Comparison of ENCODE assay signal across 16 mouse cellular contexts in genomic region chr3:159143867-159144266, GRCm38 (mm10).
DNase-seq lines count a peak whose midpoint lies in the region; ATAC-seq and TF ChIP-seq lines count a peak whose summit lies in the region.
"Had no signal": no experiment of that assay in that cellular context is flagged by ENCODE, and none has a peak within 500 bp of the region (broad histone marks: within the 10 kb centered on the region; RNA-seq: fewer than 3 reads in every experiment).

No protein-coding gene starts in this region.

- H3K27ac ChIP-seq in hindbrain, postnatal 0 days: no peak overlapping the region
- H3K27ac ChIP-seq in hindbrain, embryonic 13.5 days: no peak overlapping the region
- H3K27ac ChIP-seq in midbrain, embryonic 12.5 days (replicated peaks): no peak overlapping the region
- H3K27ac ChIP-seq in limb, embryonic 10.5 days: no peak overlapping the region

- H3K9ac ChIP-seq in hindbrain, postnatal 0 days (replicated peaks; ENCODE audit: low read length): no peak overlapping the region
- no peak overlapping the region for H3K9ac ChIP-seq in hindbrain, embryonic 13.5 days
- no peak overlapping the region for H3K9ac ChIP-seq in midbrain, embryonic 12.5 days (replicated peaks)
- H3K9ac ChIP-seq: lung, embryonic 14.5 days had no signal

- no peaks in the 10 kb centered on the region for H3K9me3 ChIP-seq in hindbrain, postnatal 0 days (ENCODE audit: low read length)
- H3K9me3 ChIP-seq in hindbrain, embryonic 13.5 days: no peaks in the 10 kb centered on the region
- no peaks in the 10 kb centered on the region for H3K9me3 ChIP-seq in midbrain, embryonic 12.5 days
- no peaks in the 10 kb centered on the region for H3K9me3 ChIP-seq in limb, embryonic 10.5 days (replicated peaks)

- no peak overlapping the region for H3K4me2 ChIP-seq in hindbrain, postnatal 0 days (ENCODE audit: low read depth, low read length)
- H3K4me2 ChIP-seq in hindbrain, embryonic 13.5 days: no peak overlapping the region
- H3K4me2 ChIP-seq in midbrain, embryonic 12.5 days (replicated peaks): no peak overlapping the region
- H3K4me2 ChIP-seq: liver, embryonic 11.5 days; lung, embryonic 14.5 days had no signal

- 51% methylated on average over 2 of the region's 2 CpGs for WGBS in hindbrain, postnatal 0 days
- 57% methylated on average over 2 of the region's 2 CpGs for WGBS in hindbrain, embryonic 13.5 days
- 42% methylated on average over 2 of the region's 2 CpGs for WGBS in midbrain, embryonic 12.5 days
- 82% methylated on average over 2 of the region's 2 CpGs for WGBS in limb, embryonic 10.5 days

- H3K36me3 ChIP-seq in hindbrain, postnatal 0 days (ENCODE audit: insufficient read depth, low read length): no peaks in the 10 kb centered on the region
- H3K36me3 ChIP-seq in hindbrain, embryonic 13.5 days: no peaks in the 10 kb centered on the region
- H3K36me3 ChIP-seq in midbrain, embryonic 12.5 days: no peaks in the 10 kb centered on the region
- no peaks in the 10 kb centered on the region for H3K36me3 ChIP-seq in limb, embryonic 10.5 days

- peak; percentile 31; the same call in 1 of the 2 replicates for TF ChIP-seq CTCF in hindbrain, postnatal 0 days (IDR thresholded peaks at IDR 0.05; ENCODE audit: low read depth)

- H3K4me3 ChIP-seq in hindbrain, postnatal 0 days (ENCODE audit: low read length): no peak overlapping the region
- no peak overlapping the region for H3K4me3 ChIP-seq in hindbrain, embryonic 13.5 days
- H3K4me3 ChIP-seq in midbrain, embryonic 12.5 days: no peak overlapping the region
- H3K4me3 ChIP-seq in limb, embryonic 10.5 days: no peak overlapping the region
- H3K4me3 ChIP-seq: erythroblast, embryonic 14.5 days had no signal

- H3K27me3 ChIP-seq in hindbrain, postnatal 0 days (ENCODE audit: insufficient read depth, low read length): no peaks in the 10 kb centered on the region
- H3K27me3 ChIP-seq in hindbrain, embryonic 13.5 days: no peaks in the 10 kb centered on the region
- H3K27me3 ChIP-seq in midbrain, embryonic 12.5 days: no peaks in the 10 kb centered on the region
- H3K27me3 ChIP-seq in limb, embryonic 10.5 days (ENCODE audit: low read depth, poor library complexity, severe bottlenecking): no peaks in the 10 kb centered on the region

- peak; percentile 23 for DNase-seq in hindbrain, postnatal 0 days (ENCODE audit: low spot score)
- DNase-seq in 3T3-L1 (ENCODE audit: low read depth, low spot score): peak; percentile 28
- peak; percentile 24 for DNase-seq in brain, embryonic 18.5 days (ENCODE audit: low read depth, low spot score)
- DNase-seq in ovary, postnatal 36 days (ENCODE audit: low spot score): no peak
- no peak for DNase-seq in limb, embryonic 10.5 days (ENCODE audit: low spot score)
- DNase-seq in ovary, postnatal 10 days (ENCODE audit: low spot score): no peak
- DNase-seq: adrenal gland, adult 8-10 months; cerebellum, adult 8-10 months; heart, postnatal 10 days; kidney, adult 8-10 months; lung, embryonic 14.5 days; thymus, postnatal 14 days had no signal

- ATAC-seq in hindbrain, postnatal 0 days: no peak
- no peak for ATAC-seq in hindbrain, embryonic 13.5 days (ENCODE audit: low FRiP score)
- peak; percentile 56; the same call in 1 of the 2 replicates for ATAC-seq in midbrain, embryonic 12.5 days (ENCODE audit: low FRiP score, low read depth)

- H3K4me1 ChIP-seq in hindbrain, postnatal 0 days (ENCODE audit: insufficient read depth, low read length): no peaks in the 10 kb centered on the region
- H3K4me1 ChIP-seq in hindbrain, embryonic 13.5 days (replicated peaks): no peaks in the 10 kb centered on the region
- no peaks in the 10 kb centered on the region for H3K4me1 ChIP-seq in midbrain, embryonic 12.5 days
- H3K4me1 ChIP-seq in limb, embryonic 10.5 days: no peaks in the 10 kb centered on the region

Comparison
In these comparisons a context has a peak if more than half of its experiments do, and no peak if none do; other contexts are left out.
1. DNase-seq: peak in hindbrain, postnatal 0 days (single experiment), 3T3-L1 (single experiment) and brain, embryonic 18.5 days (single experiment); none in ovary, postnatal 36 days (single experiment), limb, embryonic 10.5 days (single experiment) and ovary, postnatal 10 days (single experiment).